Mouse (Mus musculus) forebrain, postnatal 0 days (tissue): ENCODE results near the gene Capn13. TPM values are rescaled to one million over a fixed set of nuclear protein-coding genes. Genes with fewer than 3 reads are reported as not detected.

Experiments used
- ATAC-seq: fragments of 200-750 bp; cut with Nextera tagmentation; 2 replicates; pipeline ENCODE4 v1.8.0; 2017; ENCODE audit warnings: mild to moderate bottlenecking, moderate library complexity
- DNase-seq: peaks from one replicate; pipeline ENCODE4 v3.0.0-alpha.2; 2015
- H3K27ac ChIP-seq: fragments of 300-500 bp; sonication (generic); 2 replicates; pipeline ENCODE4 v1.5.1; 2014; ENCODE audit warnings: low read depth, mild to moderate bottlenecking, antibody characterized with exemption, low read length, moderate library complexity, mixed read lengths
- H3K27me3 ChIP-seq: fragments of 300-500 bp; sonication (generic); 2 replicates; pipeline ENCODE4 v1.6.1; 2014; ENCODE audit warnings: mild to moderate bottlenecking, low read length, mixed read lengths; ENCODE audit not compliant: insufficient read depth
- H3K36me3 ChIP-seq: fragments of 300-500 bp; sonication (generic); 2 replicates; pipeline ENCODE4 v1.6.1; 2014; ENCODE audit warnings: mild to moderate bottlenecking, moderate library complexity; ENCODE audit not compliant: insufficient read depth
- H3K4me1 ChIP-seq: fragments of 300-500 bp; sonication (generic); 2 replicates; pipeline ENCODE4 v1.6.1; 2014; ENCODE audit warnings: antibody characterized with exemption; ENCODE audit not compliant: insufficient read depth
- H3K4me2 ChIP-seq: fragments of 300-500 bp; sonication (generic); 2 replicates; pipeline ENCODE4 v1.6.1; 2014; ENCODE audit warnings: low read depth, mild to moderate bottlenecking, moderate library complexity
- H3K4me3 ChIP-seq: fragments of 300-500 bp; sonication (generic); 2 replicates; pipeline ENCODE4 v1.5.1; 2014; ENCODE audit warnings: low read depth, low read length, mixed read lengths
- H3K9ac ChIP-seq: fragments of 300-500 bp; sonication (generic); 2 replicates; pipeline ENCODE4 v1.6.1; 2014; ENCODE audit warnings: mild to moderate bottlenecking
- H3K9me3 ChIP-seq: fragments of 300-500 bp; sonication (generic); 2 replicates; pipeline ENCODE4 v1.6.1; 2016; ENCODE audit warnings: low read length
- CTCF ChIP-seq: sonication (generic); IDR thresholded peaks from 2 replicates; pipeline ENCODE4 v1.5.1; 2016; ENCODE audit warnings: antibody characterized with exemption, control low read depth, low read depth
- WGBS: fragments of 180-500 bp; shearing (Covaris S2); extraction: QIAGEN DNeasy Blood & Tissue Kit; methylation state at CpG from one replicate; pipeline ENCODE4 v1.1.7; 2014; 5-methylcytosine and 5-hydroxymethylcytosine counted together
- polyA plus RNA-seq: library from polyadenylated mRNA; unstranded; fragments of >200 nt; fragmentation: Nextera tagmentation; extraction: Ambion mirVana; gene quantifications from 2 replicates; pipeline ENCODE4 v1.2.1, GENCODE M21; 2015
- total RNA-seq: library from RNA; depleted of rRNA; stranded (reverse); fragments of >200 nt; gene quantifications from 2 replicates; pipeline ENCODE4 v1.2.3, GENCODE M21; 2014

The Capn13 gene
- total and polyA plus RNA-seq, 2 experiments from 2014 or later, result not detected

DNA sequence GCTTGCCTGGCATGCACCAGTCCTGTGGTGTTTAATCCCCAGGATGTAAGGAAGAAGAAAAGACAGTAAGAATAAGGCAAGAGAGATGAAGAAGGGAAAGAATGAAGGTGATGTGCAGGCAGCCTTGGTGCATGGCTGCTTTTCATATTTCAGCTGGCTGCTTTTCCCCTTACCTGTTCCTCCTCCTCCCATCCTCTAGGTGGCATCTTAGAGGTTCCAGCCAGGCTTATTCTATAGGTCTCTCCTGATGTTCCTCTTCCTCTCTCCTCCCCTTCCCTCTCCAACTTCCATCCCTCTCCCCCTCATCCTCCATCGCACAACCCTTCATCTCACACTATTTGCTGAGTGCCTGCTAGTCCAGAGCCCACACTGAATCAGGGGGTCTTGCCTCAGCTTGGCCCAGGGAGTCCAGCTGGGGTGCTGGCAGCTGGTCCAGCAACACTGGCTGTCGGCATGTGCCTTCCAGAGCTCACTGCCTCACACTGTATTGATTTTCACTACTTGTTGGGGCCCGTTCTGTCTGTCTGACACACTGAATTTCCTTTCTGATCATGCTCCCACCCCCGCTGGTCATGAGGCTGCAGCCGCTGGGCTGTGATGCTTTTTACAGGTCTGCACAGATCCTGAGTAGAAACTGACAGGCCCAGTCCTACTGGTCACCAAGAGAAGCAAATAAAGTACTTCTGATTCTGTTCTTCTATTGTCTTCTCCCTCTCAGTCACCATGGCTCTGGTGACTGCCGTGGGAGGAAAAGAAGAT lies 56.9 kb downstream of the Capn13 start:
- Histone ChIP-seq H3K36me3 (no peaks in the 10 kb centered on the region), H3K4me1 (no peaks in the 10 kb centered on the region), H3K27me3 (no peaks in the 10 kb centered on the region), H3K9me3 (no peaks in the 10 kb centered on the region), H3K4me3 (no peak overlapping the region), H3K4me2 (no peak overlapping the region), H3K27ac (no peak overlapping the region), H3K9ac (no peak overlapping the region)
- 84% methylated on average over 6 of the region's 6 CpGs for WGBS
- ATAC-seq (no peak), DNase-seq (no peak)
- peak; percentile 36 for TF ChIP-seq CTCF

DNA sequence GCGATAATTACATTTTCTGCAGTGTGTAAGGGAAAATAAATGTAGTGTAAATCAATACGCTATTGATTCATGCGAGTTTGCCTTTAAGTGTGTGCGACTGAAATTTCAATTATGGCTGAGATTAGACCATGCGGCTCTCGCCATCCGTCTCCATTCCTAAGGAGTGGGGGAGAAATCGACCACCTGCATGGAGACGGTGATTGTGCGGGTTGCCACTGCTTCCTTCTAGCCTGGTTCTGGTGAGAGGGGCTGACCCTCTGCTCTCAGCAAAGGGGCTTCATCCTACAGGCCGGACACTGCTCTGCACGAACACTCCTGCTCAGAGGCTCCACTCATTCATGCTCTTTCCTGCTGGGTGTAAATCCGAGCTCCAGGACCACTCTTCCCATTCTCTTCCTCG lies 58.0 kb downstream of the Capn13 start:
- no peak for ATAC-seq
- Histone ChIP-seq H3K4me1 (no peaks in the 10 kb centered on the region), H3K4me2 (no peak overlapping the region), H3K9ac (no peak overlapping the region), H3K4me3 (no peak overlapping the region), H3K36me3 (no peaks in the 10 kb centered on the region), H3K27ac (no peak overlapping the region), H3K27me3 (no peaks in the 10 kb centered on the region), H3K9me3 (no peaks in the 10 kb centered on the region)
- WGBS, result 69% methylated on average over 14 of the region's 14 CpGs
- no peak for TF ChIP-seq CTCF
- DNase-seq, result no peak

DNA sequence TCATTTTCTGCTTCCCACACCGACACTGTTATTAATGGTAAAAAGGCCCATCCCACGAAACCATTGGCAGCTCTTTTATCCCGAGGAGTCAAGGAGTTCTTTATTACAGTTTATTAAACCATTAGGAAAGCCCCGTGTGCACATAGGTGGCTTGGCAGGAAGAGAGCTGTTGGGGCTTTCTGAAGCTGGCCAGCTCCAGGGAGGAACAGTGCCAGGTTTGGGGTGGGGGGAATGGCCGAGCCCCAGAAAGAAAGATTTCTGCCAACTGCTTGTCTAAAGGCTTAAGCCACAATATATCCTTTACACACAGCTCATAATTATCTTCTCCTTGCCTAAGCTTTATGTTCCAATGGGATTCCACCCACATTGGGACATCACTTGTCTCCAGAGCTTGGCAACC lies 71.6 kb downstream of the Capn13 start:
- no peak for TF ChIP-seq CTCF
- no peak overlapping the region for H3K27ac ChIP-seq
- 41% methylated on average over 5 of the region's 5 CpGs for WGBS
- H3K9me3 ChIP-seq, result no peaks in the 10 kb centered on the region
- H3K9ac ChIP-seq, result no peak overlapping the region
- no peaks in the 10 kb centered on the region for H3K4me1 ChIP-seq
- H3K27me3 ChIP-seq, result no peaks in the 10 kb centered on the region
- DNase-seq, result no peak
- ATAC-seq, result 0 out of 2 replicates have a peak, but pooled peaks have one; percentile 29
- no peak overlapping the region for H3K4me2 ChIP-seq
- H3K4me3 ChIP-seq, result no peak overlapping the region
- no peaks in the 10 kb centered on the region for H3K36me3 ChIP-seq

DNA sequence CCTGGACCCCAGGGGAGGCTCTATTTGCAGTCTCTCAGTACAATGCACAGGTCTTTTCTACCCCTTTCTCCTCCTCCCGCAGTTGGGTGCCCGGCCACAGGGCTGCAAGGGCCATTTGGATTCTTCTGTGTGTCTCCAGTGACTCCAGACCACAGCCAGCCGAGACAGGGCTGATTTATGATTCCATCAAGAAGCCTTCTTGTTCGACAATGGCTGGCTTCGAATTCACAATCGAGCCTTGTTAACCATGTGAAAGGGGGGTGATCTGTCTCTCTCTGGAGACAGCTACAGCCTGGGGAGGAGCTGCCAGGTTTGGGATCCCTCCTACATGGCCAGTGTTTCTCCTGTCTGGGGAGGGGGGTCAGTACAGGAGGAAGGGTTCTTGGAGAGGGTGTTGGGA lies 75.4 kb downstream of the Capn13 start:
- no peak overlapping the region for H3K9ac ChIP-seq
- no peaks in the 10 kb centered on the region for H3K4me1 ChIP-seq
- no peak for DNase-seq
- no peak for TF ChIP-seq CTCF
- H3K4me3 ChIP-seq, result no peak overlapping the region
- H3K27ac ChIP-seq, result no peak overlapping the region
- H3K27me3 ChIP-seq, result no peaks in the 10 kb centered on the region
- no peak for ATAC-seq
- H3K36me3 ChIP-seq, result no peaks in the 10 kb centered on the region
- no peak overlapping the region for H3K4me2 ChIP-seq
- no peaks in the 10 kb centered on the region for H3K9me3 ChIP-seq
- 43% methylated on average over 6 of the region's 6 CpGs for WGBS

DNA sequence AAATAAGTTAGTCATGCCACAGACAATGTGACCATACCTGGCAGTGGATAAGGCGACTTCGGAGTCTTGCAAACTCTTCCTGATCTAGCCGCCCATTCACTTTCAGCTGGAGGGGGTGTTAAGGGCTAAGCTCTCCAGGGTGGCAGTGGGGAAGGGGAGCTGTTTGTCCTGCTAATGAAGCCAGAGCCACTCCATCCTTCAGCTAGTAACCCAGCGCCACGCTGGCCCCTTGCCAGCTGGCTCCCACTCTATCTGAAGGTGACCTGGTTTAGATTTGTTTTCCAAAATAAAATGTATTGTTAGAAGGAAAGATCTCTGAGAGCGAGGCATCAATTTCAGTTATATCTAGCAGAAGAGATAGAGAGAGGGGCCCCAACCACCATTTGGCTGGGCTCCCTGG lies 75.9 kb downstream of the Capn13 start:
- Histone ChIP-seq H3K9ac (no peak overlapping the region), H3K4me3 (no peak overlapping the region), H3K9me3 (no peaks in the 10 kb centered on the region), H3K4me2 (no peak overlapping the region), H3K27me3 (no peaks in the 10 kb centered on the region), H3K27ac (no peak overlapping the region), H3K4me1 (no peaks in the 10 kb centered on the region), H3K36me3 (no peaks in the 10 kb centered on the region)
- ATAC-seq (no peak), DNase-seq (no peak)
- TF ChIP-seq CTCF, result no peak
- WGBS, result 44% methylated on average over 6 of the region's 6 CpGs

DNA sequence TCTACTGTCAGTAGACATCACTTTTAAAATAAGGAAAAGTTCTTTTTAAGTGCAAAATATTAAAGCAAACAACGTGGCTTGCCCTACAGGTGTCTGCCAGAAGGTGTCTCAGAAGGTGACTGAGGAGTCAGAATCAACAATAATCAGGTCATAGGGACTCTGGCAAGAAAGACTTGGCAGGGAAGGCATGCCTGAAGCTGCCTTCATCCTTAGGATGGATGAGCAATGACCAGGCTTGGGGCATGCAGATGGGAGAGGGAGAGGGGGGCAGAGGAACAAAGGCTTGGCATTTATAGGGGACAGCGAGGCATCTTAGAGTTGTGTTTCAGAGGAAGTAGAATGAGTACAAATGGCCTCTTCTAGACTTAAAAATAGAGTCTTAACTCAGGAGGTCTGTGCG lies 76.7 kb downstream of the Capn13 start:
- WGBS, result 82% methylated on average over 3 of the region's 3 CpGs
- ATAC-seq, result no peak

DNA sequence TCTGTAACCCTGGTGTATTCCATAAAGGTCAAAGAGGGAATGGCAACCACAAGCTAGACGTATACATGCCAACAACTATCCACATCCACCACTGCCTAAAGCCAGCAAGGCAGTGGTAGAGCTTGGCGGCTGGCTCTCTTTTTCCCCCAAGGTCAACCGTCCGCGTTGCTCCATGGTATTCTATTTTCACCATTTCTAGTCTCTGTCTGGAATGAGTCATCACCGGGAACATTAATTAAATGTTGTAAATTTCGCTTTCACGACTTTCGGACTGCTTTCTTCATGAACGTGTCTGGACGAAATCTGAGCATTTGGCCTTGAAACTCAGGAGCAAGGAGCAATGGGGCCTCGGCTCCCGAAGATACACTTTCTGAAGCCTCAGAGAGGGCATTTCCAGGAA lies 85.9 kb downstream of the Capn13 start:
- Histone ChIP-seq H3K4me3 (no peak overlapping the region), H3K4me2 (no peak overlapping the region), H3K9me3 (no peaks in the 10 kb centered on the region), H3K4me1 (no peaks in the 10 kb centered on the region), H3K27me3 (no peaks in the 10 kb centered on the region), H3K36me3 (no peaks in the 10 kb centered on the region), H3K9ac (no peak overlapping the region), H3K27ac (no peak overlapping the region)
- TF ChIP-seq CTCF, result no peak
- DNase-seq (no peak), ATAC-seq (no peak)
- WGBS, result 95% methylated on average over 13 of the region's 13 CpGs

More for the DNA sequence above, 76.7 kb downstream of the Capn13 start:
- Histone ChIP-seq H3K36me3 (no peaks in the 10 kb centered on the region), H3K4me3 (no peak overlapping the region), H3K27ac (no peak overlapping the region), H3K4me1 (no peaks in the 10 kb centered on the region), H3K4me2 (no peak overlapping the region), H3K27me3 (no peaks in the 10 kb centered on the region), H3K9ac (no peak overlapping the region), H3K9me3 (no peaks in the 10 kb centered on the region)
- no peak for TF ChIP-seq CTCF
- DNase-seq, result no peak
